Mouse (Mus musculus): ENCODE results near the gene Nectin4.
"Not testable (repeated sequence)": the region's sequence is repeated elsewhere in the genome, so short reads cannot be mapped to it uniquely, and the experiment has no call there.

Gene Nectin4

GRCm38 (mm10) chr1:171369845-171370556 lies at the start of gene Nectin4:
Nectin4 (plus strand) TSS chr1:171370099.
- DNase-seq = no peak

DNA sequence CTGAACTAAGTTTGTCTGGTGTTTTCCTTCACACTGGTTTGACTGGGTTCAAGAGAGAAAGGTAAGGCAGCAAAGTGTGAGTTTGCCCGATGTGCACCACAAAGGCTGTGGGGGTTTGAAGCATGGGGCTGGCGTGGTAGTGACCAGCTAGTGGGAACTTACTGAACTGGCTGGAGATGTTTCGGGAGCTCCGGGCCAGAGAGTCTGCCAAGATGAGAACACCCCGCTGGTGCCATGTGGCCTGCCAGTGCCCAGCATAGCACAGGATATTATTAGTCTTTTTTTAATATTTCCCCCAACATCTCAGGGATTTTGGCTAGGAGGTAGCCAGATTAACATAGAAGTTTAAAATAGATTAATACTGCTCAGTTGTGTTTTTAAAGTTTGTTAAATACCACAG lies 49.7 kb upstream of the Nectin4 start:
- DNase-seq = peak; percentile 82

DNA sequence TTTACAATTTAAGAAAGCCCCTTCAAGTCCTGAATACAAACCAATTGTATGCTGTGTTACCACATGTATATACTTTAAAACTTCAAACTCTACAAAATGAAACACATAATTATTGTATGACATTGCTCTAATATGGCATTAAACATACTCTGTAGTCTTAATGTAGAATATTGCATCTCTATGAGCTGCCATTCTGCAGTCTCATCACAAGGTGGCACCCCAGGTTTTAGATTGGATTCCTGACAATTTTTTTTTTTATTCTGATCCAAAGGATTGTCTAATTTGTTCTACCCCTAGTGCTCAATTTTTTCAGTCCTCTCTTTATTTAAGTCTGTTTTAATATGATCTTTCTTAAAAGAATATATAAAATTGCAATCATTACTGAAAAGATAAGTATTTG lies 48.5 kb upstream of the Nectin4 start:
- DNase-seq = no peak

- no peak for DNase-seq
Observed at GRCm38 (mm10) chr1:171322012-171322411, 47.9 kb upstream of the Nectin4 start.

- no peak for DNase-seq
Observed at GRCm38 (mm10) chr1:171325571-171325970, 44.3 kb upstream of the Nectin4 start.

GRCm38 (mm10) chr1:171326588-171326987 lies 43.3 kb upstream of the Nectin4 start:
- DNase-seq = not testable (repeated sequence)

- DNase-seq = peak; percentile 49
Observed at GRCm38 (mm10) chr1:171328244-171328643, 41.7 kb upstream of the Nectin4 start.

DNA sequence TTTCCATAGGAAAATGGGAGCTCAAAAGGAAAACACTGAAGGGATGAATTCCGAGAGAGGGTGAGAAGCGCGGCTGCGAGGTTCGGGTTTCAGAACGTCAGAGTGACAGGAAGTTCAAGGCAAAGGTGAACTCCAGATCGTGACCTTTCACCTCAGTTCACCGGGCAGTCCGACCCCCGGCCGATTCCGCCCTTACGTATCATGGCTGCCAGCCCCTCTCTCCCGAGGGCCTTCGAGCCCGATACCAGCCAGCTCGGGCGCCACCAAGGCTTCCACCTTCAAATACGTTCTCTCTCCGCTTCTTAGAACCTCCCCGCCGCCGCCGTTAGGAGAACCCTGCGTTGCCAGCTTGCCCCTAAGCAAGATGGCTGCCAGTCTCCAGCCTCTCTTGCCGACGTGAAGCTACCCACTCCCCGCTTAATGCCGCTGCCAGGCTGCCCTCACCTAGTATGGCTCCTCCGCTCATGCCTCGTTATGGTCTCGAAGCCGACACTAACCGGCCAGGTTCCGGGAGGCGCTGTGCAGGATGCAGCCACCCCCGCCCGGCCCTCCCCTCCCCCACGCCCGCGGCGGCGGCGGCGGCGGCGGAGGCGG lies 41.0 kb upstream of the Nectin4 start, which contains the start of gene Dedd:
Dedd (plus strand) TSS at position 307 of the 594 bp plus-strand sequence.
- peak; percentile 97 for DNase-seq

- DNase-seq = peak; percentile 86
Observed at GRCm38 (mm10) chr1:171329433-171330215, 40.3 kb upstream of the Nectin4 start.

DNA sequence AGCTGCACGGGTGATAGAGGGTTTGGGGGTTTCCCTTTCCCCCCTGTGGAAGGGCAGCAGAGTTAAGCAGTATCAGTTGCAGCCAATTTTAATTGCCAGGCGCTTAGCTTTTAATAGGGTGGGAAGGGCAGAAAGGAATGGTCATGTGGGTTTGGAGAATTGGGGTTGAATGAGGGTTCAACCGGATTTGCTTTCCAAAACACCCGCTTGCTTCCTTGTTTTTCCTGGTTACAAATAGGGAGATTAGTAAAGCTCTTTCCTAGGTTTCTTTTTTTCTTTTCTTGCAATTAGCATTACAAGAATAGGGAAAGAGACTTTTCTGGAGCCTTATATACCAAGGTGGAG lies 39.7 kb upstream of the Nectin4 start:
- no peak for DNase-seq

GRCm38 (mm10) chr1:171342262-171343207 lies 27.4 kb upstream of the Nectin4 start:
- DNase-seq = no peak

DNA sequence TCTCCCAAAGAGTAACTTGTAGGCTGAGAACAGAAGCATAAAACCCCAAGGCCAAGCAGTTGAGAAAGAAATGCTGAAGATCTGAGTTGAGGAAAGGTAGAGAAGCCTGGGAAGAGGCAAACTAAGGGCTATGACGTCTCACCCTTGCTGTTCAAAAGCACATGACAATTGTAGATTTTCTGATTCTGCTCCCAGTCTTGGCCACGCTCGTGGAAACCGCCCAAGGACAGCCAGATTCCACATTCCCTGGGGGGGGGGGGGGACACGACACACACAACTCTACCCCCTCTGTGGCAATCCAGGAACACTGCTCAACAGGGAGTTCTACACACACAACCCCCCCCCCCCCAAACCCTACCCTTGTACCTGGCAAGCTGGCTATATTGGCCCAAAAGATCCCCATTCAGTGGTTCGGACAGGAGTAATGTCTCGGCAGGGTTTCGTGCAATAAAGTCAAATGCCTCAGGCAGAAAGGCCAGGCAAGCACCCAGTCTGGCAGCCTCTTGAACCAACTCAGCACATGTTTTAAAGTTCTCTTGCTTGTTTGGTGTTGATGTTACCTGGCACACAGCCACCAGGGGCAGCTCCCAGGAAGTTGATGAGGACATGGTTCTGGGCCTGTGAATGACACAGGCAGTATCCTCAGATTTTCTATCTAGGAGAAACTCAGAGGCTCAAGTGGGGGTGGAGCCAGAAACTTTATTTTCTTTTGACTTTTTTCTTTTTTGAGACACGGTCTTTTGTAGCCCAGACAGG lies 25.8 kb upstream of the Nectin4 start:
- peak; percentile 55 for DNase-seq

DNA sequence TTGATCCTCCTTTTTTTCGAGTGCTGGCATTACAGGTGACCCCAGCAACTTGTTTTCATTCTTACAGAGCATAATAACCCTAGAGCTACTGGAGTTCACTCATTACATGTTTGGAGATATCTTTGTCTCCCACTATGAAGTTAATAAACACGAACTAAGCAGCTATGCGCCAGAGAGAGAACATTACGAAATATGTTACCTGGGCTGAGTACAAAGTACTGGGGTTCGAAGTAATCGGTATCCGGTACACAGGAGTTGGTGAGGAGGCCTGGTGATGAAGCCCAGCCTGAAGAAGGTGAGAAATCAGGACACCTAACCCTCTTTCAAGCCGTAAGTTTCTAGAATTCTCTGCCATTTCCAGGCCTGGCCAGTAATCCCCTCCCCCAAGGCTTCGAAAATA lies 25.2 kb upstream of the Nectin4 start:
- DNase-seq = no peak

- peak; percentile 90 for DNase-seq
Observed at GRCm38 (mm10) chr1:171345225-171346094, 24.4 kb upstream of the Nectin4 start, which contains the start of the genes Nit1 and Pfdn2. Nit1 (minus strand) TSS chr1:171345646. Pfdn2 (plus strand) TSS chr1:171345670.

GRCm38 (mm10) chr1:171346095-171346450 lies 23.8 kb upstream of the Nectin4 start:
- DNase-seq = no peak

DNA sequence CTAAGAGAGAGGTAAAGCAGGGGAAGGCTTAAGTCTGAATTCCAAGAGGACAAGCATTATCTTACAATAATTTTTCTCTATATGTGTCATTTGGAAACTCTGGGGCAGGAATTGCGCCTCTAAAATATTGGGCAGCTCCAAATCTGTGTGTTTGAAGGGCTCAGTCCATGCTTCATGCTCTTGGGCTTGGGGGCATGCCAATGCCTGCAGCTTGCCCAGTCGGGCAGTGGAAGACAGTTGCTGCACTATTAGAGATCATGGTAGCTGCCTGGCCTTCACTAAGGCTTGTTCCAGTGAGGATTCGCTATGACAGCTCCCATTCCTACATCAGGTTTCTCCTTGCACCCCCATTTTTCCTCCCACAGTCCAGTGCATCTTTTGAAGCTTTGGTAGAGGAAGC lies 21.2 kb upstream of the Nectin4 start:
- DNase-seq = no peak

- no peak for DNase-seq
Observed at GRCm38 (mm10) chr1:171349210-171349609, 20.7 kb upstream of the Nectin4 start.

DNA sequence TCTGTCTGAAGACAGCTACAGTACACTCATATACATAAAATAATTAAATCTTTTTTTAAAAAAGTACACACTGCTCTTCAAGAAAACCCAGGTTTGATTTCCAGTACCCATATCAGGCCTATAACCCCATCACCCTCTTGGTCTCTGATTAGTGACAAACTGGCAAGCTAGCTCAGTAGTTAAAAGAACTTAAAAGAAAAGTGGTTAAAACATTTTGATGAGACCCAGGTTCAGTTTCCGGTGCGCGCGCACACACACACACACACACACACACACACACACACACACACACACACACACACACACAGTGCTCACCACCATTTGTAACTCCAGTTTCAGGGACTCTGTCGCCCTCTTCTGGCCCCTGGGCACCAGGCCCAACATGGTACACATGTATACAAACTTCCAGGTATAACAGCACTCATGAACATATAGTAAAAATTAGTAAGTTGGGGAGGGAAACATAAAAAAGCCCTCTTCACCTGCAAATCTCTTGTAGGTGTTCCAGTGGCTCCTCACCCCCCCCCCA lies 14.0 kb upstream of the Nectin4 start:
- no peak for DNase-seq

GRCm38 (mm10) chr1:171356814-171357213 lies 13.1 kb upstream of the Nectin4 start:
- DNase-seq = no peak

- DNase-seq = peak; percentile 51
Observed at GRCm38 (mm10) chr1:171358421-171358820, 11.5 kb upstream of the Nectin4 start.

DNA sequence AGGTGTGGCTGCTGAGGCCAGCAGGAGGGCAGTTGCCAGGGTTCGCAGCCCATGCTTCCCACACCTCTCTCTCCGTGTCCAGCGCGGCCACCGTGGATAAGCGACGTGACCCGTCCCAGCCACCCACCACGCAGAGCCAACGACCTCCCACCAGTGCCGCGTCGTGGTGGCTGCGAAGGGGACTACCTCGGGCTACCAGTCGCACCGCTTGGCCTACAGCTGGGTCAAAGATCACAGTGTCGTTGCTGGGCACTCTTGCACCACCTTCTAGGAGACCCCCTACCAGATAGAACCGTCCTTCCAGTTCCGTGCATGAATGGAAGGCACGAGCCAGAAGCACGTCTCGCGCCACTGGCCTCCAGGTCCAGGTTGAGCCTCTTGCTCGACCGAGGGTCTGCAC lies 9.6 kb upstream of the Nectin4 start:
- no peak for DNase-seq
